Mouse (Mus musculus) liver, embryonic 18 days (tissue): ENCODE results near the gene Usp19. TPM values are rescaled to one million over a fixed set of nuclear protein-coding genes. Genes with fewer than 3 reads are reported as not detected.

Source experiments
- polyA plus RNA-seq: library from polyadenylated mRNA; depleted of rRNA; stranded (reverse); fragments of >200 nt; gene quantifications from 2 replicates; pipeline ENCODE4 v1.2.3, GENCODE M21; 2012; rRNA removed

The Usp19 gene
- polyA plus RNA-seq, result 32.7 and 42.1 TPM in 2 replicates

DNA sequence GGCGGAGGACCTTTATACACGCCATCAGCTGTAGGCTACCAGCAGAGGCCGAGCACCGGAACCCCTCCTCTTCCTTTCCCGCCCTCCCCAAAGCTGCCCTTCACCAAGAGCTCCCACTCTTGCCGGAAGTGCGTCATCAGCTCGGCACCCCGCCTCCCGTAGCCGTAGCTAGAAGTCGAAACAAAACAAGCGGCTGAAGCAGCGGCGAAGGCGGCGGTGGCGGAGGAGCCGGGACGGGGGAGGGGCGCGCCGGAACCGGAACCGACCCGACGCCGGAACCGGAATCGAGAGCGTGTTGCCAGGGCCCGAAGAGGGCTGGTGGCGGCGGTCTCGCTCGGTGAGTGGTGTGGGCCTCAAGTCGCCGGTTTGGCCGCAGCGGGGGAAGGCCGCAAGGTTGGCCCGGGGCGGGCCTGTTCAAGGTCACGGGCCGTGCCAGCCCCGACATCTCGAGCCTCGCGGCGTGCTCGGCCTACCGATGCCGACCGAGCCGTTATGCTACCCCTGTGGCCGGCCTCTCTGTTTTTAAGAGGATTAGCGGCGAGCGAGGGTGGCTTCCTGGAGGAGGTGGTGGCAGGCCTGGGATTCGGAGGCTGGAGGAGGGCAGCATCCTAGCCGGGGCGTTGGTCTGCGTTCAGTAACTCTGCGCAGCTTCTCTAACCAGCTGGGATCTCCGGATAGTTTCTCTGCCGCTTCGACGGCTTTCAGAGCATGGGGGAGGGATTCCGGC is at the start of gene Usp19:
TSS of gene Usp19 (plus strand) at position 44 of the 727 bp plus-strand sequence.

DNA sequence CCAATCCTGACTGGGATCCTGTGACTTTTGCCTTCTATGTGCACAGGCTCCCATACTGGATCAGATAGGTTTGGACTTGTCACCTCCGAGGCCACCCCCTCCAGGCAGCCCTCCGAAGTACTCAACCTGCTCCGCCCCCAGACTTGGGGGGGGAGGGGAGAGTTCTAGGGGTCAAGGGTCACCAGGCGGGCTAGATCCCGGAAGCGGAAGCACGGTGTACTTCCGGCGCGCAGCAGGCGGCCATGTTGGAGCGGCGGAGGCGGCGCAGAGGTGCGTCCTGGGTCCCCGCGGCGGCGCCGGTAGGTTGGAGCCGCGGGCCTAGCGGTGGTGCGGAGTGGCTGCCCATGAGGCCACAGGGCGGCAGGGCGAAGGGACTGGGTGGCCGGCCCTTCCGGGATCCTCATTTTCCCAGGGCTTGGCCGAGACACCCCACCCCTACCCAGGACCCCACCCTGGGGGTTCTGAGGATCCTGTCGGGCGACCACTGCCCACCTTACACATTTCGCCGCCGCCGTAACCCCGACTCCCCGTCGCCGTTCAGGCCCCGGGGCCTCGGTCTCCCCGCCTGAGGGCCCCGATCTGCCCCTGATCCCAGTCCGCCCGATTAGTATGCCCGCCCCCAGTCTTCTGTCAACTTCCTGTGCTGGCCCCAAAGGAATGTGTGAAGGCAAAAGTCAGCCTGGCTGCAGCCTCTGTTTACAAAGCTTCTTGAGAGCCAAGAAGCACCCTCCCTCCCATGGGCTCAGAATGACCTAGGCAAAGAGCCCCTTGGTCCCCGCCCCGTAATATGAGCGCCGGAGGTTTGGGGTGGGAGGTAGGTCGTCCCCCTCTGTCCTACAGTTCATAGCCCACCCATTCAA is 29.9 kb upstream of the Usp19 start, which contains the start of gene Ccdc71:
TSS of gene Ccdc71 (plus strand) at position 209 of the 860 bp plus-strand sequence.

DNA sequence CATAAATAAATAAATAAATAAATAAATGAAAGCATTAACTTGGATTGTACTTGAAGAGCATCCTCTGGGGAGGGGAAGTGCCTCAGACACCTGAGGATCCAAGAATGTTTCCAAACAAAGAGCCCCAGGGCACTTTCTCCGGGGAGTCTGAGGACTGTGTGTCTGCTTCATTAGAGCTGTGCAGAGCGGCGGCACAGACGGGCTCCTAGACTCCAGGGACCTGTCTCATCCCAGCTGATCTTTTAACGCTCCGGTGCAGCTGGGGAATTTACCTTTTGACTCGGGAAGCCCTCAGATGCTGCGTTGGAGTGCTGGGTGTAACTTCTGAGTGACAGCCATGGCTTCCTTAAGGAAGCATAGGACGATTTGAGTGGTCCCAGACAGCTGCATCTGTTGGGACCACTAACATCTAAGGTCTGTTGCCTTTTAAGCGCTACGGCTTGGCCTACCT is 29.2 kb upstream of the Usp19 start, which contains the start of gene Klhdc8b:
TSS of gene Klhdc8b (minus strand) at position 401 of the 451 bp plus-strand sequence.

GRCm38 (mm10) chr9:108479721-108480351 is 10.6 kb upstream of the Usp19 start, which contains the start of gene Lamb2:
Gene Lamb2, plus strand, starts transcription at chr9:108479736.

DNA sequence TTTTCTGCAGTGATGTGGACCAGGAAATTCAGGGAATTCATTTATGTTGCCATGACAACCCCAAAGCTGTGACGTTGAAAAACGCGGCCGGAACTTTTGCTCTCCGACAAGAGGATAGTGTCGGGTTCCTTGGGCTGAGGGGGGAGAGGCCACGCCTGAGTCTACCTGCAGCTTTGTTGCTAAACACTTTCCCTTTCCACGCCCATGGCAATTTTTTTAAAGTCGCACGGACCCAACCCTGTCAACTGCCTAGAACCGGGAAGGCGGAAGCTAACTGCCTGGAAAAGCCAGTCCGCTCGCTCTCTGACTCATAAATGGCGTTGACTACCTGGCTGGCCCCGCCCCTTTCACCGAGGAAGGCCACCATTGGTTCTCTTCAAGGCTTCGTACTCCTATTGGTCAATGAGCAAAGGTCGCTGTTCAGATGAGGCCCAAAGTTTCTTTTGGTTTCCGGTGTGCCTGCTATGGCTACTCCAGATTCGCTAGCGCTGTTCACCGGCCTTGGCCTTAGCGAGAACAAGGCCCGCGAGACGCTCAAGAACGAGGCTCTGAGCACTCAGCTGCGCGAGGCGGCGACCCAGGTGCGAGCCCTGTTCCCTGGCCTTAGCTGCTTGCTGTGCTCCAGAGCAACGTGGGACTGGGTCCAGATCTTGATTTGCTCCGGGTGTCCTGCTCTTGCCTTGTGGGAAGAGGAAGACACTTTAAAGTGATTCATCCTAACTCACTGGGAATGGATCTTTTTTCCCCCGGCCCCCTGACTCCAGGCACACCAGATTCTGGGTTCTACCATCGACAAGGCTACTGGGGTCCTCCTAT is 17.4 kb downstream of the Usp19 start, which contains the start of gene Qars:
TSS of gene Qars (plus strand) at position 88 of the 816 bp plus-strand sequence.

DNA sequence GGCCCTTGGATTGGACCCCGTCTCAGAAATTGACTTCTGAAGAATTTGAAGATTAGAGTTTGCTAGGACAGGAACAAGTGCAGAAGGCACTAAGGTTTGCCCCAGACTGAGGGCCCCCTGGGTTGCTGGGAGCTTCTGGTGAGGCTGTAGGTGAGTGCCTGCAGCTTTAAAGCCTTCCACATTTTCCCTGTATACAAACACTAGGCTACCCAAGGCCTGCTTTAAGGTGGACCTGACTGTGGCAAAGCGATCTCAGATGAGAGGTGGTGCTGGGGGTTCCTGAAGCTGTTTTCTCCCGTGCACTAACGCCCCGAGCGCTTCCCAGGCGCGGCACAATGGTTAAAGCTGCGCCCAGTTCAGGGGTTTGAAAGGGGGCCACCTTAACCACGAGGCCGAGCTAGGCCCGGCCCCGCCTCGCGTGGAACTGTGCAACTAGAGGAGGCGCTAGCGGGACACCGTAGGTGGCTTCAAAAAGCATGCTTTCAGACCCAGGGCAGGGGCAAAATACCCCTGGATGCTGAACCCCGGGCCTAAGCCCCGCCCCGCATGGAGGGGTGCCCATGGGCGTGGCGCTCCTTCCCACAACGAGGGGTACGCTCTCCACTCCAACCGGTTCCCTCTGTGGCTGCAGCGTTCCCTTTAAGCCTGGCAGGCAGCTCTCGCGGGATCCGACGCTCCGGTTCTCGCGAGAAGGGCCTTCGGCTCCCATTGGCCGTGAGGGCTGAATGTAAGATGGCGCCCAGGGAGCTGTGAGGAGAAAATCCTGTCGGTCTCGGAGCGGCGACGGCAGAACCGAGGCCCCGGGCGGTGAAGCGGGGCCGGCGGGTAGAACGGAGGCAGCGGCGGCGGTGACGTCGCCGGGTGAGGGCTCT is 26.2 kb downstream of the Usp19 start, which contains the start of gene Qrich1:
TSS of gene Qrich1 (plus strand) at position 427 of the 872 bp plus-strand sequence.

Other genes with a start within 250 kb of the Usp19 start
- 8.4 and 9.0 TPM in 2 replicates for gene Dag1, start 226.6 kb upstream of the Usp19 start, polyA plus RNA-seq
- gene Nicn1, start 200.2 kb upstream of the Usp19 start, polyA plus RNA-seq, result 5.9 and 6.0 TPM in 2 replicates
- gene Amt, start 193.7 kb upstream of the Usp19 start, polyA plus RNA-seq, result 10.6 and 10.9 TPM in 2 replicates
- 74.7 and 78.0 TPM in 2 replicates for gene Rhoa, start 184.5 kb upstream of the Usp19 start, polyA plus RNA-seq
- 13.6 and 14.8 TPM in 2 replicates for gene Tcta, start 184.4 kb upstream of the Usp19 start, polyA plus RNA-seq
- 1,940 and 2,086 TPM in 2 replicates for gene Gpx1, start 151.7 kb upstream of the Usp19 start, polyA plus RNA-seq
- 27.8 and 30.7 TPM in 2 replicates for gene Usp4, start 142.7 kb upstream of the Usp19 start, polyA plus RNA-seq
- 0.26 and 0.44 TPM in 2 replicates for gene 1700102P08Rik, start 97.8 kb upstream of the Usp19 start, polyA plus RNA-seq
- gene Ccdc36, start 62.1 kb upstream of the Usp19 start, polyA plus RNA-seq, result 0.06 and 0.08 TPM in 2 replicates
- not detected in 2 replicates for gene BC048562, start 54.1 kb upstream of the Usp19 start, polyA plus RNA-seq
- 9.5 TPM in 2 replicates for gene Ccdc71, start 30.1 kb upstream of the Usp19 start, polyA plus RNA-seq
- gene Klhdc8b, start 29.0 kb upstream of the Usp19 start, polyA plus RNA-seq, result 18.4 and 25.3 TPM in 2 replicates
- gene Lamb2, start 10.9 kb upstream of the Usp19 start, polyA plus RNA-seq, result 9.6 and 10.7 TPM in 2 replicates
- gene Qars, start 17.1 kb downstream of the Usp19 start, polyA plus RNA-seq, result 68.5 and 88.3 TPM in 2 replicates
- gene Qrich1, start 26.2 kb downstream of the Usp19 start, polyA plus RNA-seq, result 32.6 and 35.7 TPM in 2 replicates
- gene Impdh2, start 69.7 kb downstream of the Usp19 start, polyA plus RNA-seq, result 65.6 and 75.3 TPM in 2 replicates
- gene Ndufaf3, start 76.8 kb downstream of the Usp19 start, polyA plus RNA-seq, result 9.6 and 9.7 TPM in 2 replicates
- gene Dalrd3, start 79.3 kb downstream of the Usp19 start, polyA plus RNA-seq, result 39.3 and 41.8 TPM in 2 replicates
- 6.5 and 7.2 TPM in 2 replicates for gene Wdr6, start 88.1 kb downstream of the Usp19 start, polyA plus RNA-seq
- gene P4htm, start 107.1 kb downstream of the Usp19 start, polyA plus RNA-seq, result 0.40 and 0.41 TPM in 2 replicates
- 17.4 and 18.2 TPM in 2 replicates for gene Arih2, start 158.8 kb downstream of the Usp19 start, polyA plus RNA-seq
- gene Slc25a20, start 171.5 kb downstream of the Usp19 start, polyA plus RNA-seq, result 25.2 and 27.9 TPM in 2 replicates
- gene Prkar2a, start 198.7 kb downstream of the Usp19 start, polyA plus RNA-seq, result 8.4 and 9.1 TPM in 2 replicates